Mouse (Mus musculus) lung, postnatal 25 days (tissue): ENCODE measurements at regions not wholly inside any gene's neighbourhood (a gene's known extent, or its start where the extent isn't known, plus 50 kb on each side); places are given as distances from the start of the nearest gene placed in this dataset.

Experiments used
- DNase-seq: peaks from one replicate; pipeline ENCODE4 v3.0.0; 2022; ENCODE audit warnings: low spot score

GRCm38 (mm10) chr3:73934491-73934890, 226.3 kb upstream of the Bche start:
- DNase-seq: peak; percentile 4

GRCm38 (mm10) chr3:73932185-73932584, 224.0 kb upstream of the Bche start:
- no peak for DNase-seq
